Mouse (Mus musculus) left cerebral cortex, postnatal 4 days (tissue): ENCODE measurements around the gene Cdt1. TPM values are rescaled to one million over a fixed set of nuclear protein-coding genes. Genes with fewer than 3 reads are reported as not detected.

Experiments used
- DNase-seq: peaks from one replicate; pipeline ENCODE4 v3.0.0-alpha.2; 2022
- intact Hi-C: fragments of 180-260 bp; cut with DNase I; formaldehyde crosslinking; loops from one replicate; pipeline ENCODE4 v1.15.1; 2025
- total RNA-seq, 2 experiments: library from RNA; stranded (reverse); gene quantifications; 2 replicates each; pipeline ENCODE4 v1.2.3; 2021

The Cdt1 gene
- total RNA-seq, 2 experiments from 2014 or later, result 5.9 to 6.9 TPM

GRCm38 (mm10) chr8:122548891-122549439 lies 18.9 kb upstream of the Cdt1 start:
- no peak for DNase-seq
- intact Hi-C loops, result no loop called here

- intact Hi-C loops, result loop anchor here (5.0 kb wide), 1 partner anchor 48 kb away; no protein-coding TSS in a partner anchor
- DNase-seq, result no peak
Measured at GRCm38 (mm10) chr8:122550234-122550994, 17.4 kb upstream of the Cdt1 start.

GRCm38 (mm10) chr8:122550995-122551264 lies 16.9 kb upstream of the Cdt1 start:
- intact Hi-C loops, result loop anchor here (5.0 kb wide), 1 partner anchor 49 kb away; no protein-coding TSS in a partner anchor

GRCm38 (mm10) chr8:122551265-122552051 lies 16.4 kb upstream of the Cdt1 start, which contains the start of gene Piezo1:
TSS of gene Piezo1 (minus strand) at chr8:122551329.
- intact Hi-C loops, result loop anchor here (5.0 kb wide), 1 partner anchor 49 kb away; no protein-coding TSS in a partner anchor
- peak; percentile 84 for DNase-seq

More at GRCm38 (mm10) chr8:122550995-122551264, 16.9 kb upstream of the Cdt1 start:
- DNase-seq, result no peak

GRCm38 (mm10) chr8:122554786-122555185 lies 13.0 kb upstream of the Cdt1 start:
- intact Hi-C loops, result loop anchor here (5.0 kb wide), 1 partner anchor 52 kb away; no protein-coding TSS in a partner anchor
- DNase-seq, result peak; percentile 59

GRCm38 (mm10) chr8:122556030-122557009 lies 11.5 kb upstream of the Cdt1 start:
- intact Hi-C loops, result no loop called here
- DNase-seq, result no peak

DNA sequence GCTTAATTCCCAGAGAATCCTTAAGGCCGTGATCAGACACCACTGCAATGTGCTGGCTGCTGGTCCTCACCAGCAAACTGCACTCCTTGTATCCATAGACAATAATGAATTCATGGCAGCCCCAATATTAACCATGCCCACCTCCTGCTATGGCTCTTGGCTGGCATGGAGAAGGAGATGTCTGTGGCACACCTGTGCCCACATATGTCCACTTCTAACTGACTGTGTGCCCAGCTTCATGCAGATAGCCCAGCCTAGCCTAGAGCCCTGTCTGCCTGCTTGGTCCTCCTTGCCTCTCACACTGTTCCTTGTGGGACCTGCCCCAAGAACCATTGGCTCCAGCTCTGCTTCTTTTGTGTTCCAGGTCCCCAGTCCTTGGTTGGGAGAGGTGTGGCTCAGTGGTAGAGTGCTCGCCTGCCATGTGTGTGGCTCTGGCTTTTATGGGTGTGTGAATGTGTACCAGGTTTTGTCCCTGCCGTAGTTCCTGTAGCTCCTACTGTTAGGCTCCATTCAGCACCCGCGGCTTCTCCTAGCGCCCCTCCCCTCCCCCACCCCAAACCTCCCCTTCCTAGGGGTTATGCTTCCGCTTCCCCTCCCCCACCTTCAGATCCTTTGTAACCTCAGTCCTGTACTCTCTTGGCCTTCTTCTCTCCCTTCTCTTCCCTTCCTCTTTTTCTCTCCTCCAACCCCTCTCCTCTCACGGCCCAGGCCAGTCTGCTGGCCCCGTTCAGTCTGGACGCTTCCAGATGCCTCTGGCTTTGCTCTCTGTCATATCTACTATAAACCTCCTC lies 10.4 kb upstream of the Cdt1 start:
- DNase-seq, result no peak
- intact Hi-C loops, result no loop called here

DNA sequence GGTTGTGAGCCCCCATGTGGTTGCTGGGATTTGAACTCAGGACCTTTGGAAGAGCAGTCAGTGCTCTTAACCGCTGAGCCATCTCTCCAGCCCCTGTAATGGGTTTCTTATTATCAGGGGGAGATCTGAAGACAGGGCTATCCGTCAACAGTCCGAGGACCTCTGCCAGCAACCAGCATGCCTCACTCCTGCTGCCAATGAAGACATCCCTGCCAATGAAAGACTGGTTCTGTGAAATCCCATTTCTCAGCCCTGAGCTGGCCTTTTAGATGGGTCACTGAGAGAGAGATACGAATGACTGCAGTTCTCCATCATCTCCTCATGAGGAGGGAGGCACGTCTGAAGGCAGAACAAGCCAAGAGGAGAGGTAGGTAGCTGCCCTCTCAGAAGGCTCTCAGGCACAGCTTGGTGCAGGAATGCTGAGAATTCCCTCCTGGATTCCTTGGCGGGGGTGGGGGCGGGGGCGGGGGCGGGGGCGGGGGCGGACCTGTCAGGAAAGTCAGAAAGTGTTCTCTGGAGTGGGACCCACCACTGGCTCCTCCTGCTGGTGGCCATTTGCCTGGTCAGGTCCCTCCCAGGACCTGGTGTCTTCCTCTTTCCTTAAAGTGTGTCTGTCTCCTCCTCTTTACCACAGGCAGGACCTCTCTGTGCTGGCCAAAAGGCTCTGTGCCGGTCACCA lies 9.0 kb upstream of the Cdt1 start:
- intact Hi-C loops, result no loop called here

DNA sequence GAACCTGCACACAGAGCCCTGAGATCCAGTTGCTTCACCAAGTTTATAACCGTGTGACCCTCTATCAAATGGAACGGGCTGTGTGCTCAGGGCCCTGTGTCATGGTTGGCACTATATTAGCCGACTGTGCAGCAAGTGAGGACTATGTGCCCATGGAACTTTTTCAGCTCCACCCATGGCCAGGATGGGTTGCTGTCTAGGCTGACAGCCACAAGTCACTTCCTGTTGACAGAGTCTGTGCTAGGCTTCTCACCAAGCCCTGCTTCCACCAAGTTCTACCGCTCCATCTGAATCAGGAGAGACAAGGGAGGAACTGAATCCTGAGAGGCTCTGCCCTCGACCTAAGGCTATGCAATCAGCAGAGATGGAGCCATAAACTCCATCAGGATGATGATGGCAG lies 6.6 kb upstream of the Cdt1 start:
- no peak for DNase-seq
- intact Hi-C loops, result no loop called here

More for the DNA sequence above, 9.0 kb upstream of the Cdt1 start:
- peak; percentile 66 for DNase-seq

DNA sequence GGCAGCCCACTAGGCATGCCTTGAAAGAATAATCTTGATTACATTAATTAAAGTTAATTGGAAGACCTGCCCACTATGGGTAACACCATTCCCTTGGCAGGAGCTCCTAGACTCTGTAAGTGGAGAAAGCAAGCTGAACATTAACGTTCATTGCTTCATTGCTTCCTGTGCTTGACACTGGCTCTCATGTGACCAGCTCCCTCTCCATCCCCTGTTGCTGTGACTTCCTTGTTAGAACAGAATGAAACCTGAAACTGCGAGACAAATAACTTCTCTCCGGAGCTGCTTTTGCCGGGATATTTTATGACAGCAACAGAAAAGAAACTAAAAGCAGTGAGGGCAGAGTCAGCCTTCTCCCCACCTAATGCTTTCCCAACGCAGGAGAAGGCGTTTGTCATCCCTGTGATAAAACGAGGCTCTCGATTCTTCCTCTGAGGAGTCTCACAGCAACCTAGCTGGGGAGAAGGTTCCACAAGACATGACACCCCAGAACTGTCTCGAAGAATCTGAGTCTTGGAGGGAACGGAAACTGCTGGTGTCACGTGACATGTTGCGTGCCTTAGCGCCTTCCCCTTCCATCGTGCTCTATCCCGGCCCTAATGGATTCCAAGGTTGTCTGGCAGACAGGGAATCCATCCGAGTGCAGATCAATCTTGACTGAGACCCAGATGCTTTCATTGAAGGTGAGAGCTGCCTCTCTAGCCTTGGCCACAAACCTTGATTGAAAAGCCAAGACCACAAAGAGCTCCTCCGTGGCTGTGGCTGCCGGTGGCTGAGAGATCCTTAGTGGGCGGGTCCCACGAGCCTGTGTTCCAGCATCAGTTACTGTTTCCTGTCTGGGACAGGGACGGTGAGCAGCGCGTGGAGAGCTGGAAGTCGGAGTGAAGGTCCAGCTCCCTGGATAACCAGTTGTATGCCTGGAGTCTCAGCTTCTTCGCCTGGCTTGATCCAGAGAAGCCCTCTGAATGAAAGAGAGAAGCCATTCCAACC lies 3.2 kb upstream of the Cdt1 start:
- intact Hi-C loops, result no loop called here
- DNase-seq, result no peak

DNA sequence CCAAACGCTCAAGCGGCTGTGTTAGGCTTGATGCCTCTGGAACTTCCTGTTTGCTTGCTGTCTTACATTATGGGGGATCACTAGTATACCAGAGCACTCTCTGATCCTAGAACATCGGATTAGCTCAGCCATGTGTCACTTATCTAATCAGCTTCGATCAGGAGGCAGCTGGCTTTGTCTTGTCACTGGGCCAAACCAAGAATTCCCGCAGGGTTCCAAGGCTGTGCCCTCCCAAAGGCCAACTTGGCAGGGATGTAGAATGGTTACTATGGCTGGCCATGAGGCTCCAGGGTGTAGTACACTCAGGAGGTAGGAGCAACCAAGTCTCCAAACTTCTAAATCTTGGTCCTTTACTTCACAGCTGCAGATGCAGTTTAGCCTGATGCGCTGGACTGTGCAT lies 1.0 kb upstream of the Cdt1 start:
- intact Hi-C loops, result no loop called here
- peak; percentile 71 for DNase-seq

- no peak for DNase-seq
- intact Hi-C loops, result no loop called here
Measured at GRCm38 (mm10) chr8:122568109-122568504, 292 bp downstream of the Cdt1 start.

- intact Hi-C loops, result no loop called here
- DNase-seq, result no peak
Measured at GRCm38 (mm10) chr8:122568881-122569309, 1.1 kb downstream of the Cdt1 start.

GRCm38 (mm10) chr8:122569329-122569728 lies 1.5 kb downstream of the Cdt1 start:
- intact Hi-C loops, result no loop called here
- no peak for DNase-seq

DNA sequence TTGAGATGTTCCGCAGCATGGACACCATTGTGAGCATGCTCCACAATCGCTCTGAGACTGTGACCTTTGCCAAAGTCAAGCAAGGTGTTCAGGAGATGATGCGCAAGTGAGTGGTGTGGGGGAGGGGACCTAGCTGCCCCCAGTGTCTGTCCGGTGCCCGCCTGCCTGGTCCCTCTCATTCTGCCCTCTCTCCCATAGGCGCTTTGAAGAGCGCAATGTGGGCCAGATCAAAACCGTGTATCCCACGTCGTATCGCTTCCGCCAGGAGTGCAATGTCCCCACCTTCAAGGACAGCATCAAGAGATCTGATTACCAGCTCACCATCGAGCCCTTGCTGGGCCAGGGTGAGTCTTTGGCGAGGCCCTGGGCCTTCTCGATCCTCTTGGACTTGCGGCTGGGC lies 2.2 kb downstream of the Cdt1 start:
- no peak for DNase-seq
- intact Hi-C loops, result no loop called here

DNA sequence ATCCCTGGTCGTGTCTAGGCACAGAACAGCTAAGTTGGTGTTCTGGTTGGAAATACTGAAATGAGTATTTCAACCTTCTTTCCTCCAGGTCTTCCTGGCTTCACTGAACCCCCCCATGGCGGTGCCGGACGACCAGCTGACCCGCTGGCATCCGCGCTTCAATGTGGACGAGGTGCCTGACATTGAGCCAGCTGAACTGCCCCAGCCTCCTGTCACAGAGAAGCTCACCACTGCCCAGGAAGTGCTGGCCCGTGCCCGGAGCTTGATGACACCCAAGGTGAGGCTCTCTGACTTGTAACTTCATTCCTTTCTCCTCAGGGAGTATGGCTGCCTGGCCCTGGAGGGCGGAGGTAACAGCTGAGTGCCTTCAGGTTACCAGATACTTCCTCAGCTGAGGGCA lies 3.3 kb downstream of the Cdt1 start:
- intact Hi-C loops, result no loop called here
- no peak for DNase-seq

DNA sequence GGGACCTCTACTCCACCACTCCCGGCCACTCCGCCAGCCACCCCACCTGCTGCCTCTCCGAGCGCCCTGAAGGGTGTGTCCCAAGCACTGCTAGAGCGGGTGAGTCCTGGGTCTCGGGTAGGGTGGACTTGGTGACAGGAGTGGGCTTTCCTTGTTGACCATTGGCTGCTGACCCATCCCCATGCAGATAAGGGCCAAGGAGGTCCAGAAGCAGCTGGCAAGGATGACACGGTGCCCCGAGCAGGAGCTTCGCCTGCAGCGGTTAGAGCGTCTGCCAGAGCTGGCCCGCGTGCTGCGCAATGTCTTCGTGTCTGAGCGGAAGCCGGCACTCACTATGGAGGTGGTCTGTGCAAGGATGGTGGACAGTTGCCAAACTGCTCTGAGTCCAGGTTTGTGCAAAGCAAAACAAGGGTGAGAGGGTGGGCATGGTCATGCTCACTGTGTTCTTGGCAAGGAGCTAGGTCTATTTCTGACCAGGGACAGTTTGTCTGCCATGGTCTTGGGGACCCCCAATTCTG lies 4.0 kb downstream of the Cdt1 start:
- intact Hi-C loops, result no loop called here

DNA sequence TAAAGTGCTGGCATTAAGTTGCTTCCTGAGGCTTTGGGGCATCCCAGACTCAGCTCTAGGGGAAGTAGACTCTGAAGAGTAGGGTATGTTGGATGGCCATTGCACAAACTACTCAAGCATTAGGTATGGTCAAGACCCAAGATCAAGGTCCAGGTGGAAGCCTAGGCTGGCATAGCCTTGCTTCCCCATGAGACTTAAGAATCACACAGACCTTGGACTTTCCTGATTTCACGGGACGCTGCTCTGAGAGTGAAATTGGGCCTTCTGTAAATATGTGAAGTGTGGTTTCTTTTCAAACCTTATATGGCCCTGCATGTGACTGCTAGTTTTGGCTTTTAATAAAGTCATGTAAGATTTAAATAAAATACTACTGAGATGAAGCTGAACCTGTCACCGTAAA lies 4.9 kb downstream of the Cdt1 start:
- no peak for DNase-seq
- intact Hi-C loops, result no loop called here

More for the DNA sequence above, 4.0 kb downstream of the Cdt1 start:
- DNase-seq, result no peak
